Mouse (Mus musculus) adrenal gland, postnatal 36 days (tissue): ENCODE measurements at regions not wholly inside any gene's neighbourhood (a gene's known extent, or its start where the extent isn't known, plus 50 kb on each side); places are given as distances from the start of the nearest gene placed in this dataset.

Experiments used
- DNase-seq, 2 experiments: peaks; one replicate each; pipeline ENCODE4 v3.0.0; 2021; ENCODE audit warnings: mixed read lengths in 1 of 2

- DNase-seq, result peak; percentile 0 to 24
Observed at GRCm38 (mm10) chr16:12359116-12359515, 375.2 kb downstream of the Shisa9 start.

GRCm38 (mm10) chr16:12389545-12389944 lies 405.6 kb downstream of the Shisa9 start:
- DNase-seq, result no peak

- DNase-seq, result no peak
Observed at GRCm38 (mm10) chr16:12435697-12436221, 451.8 kb downstream of the Shisa9 start.

GRCm38 (mm10) chr16:12438622-12439021 lies 454.7 kb downstream of the Shisa9 start:
- no peak for DNase-seq

GRCm38 (mm10) chr16:12454791-12455190 lies 470.9 kb downstream of the Shisa9 start:
- no peak for DNase-seq
